Mouse (Mus musculus): ENCODE measurements around the gene Nap1l1. TPM values are rescaled to one million over a fixed set of nuclear protein-coding genes. Genes with fewer than 3 reads are reported as not detected.

Nap1l1 gene
- polyA plus RNA-seq, 1 experiment from 2014 or later, result 147 TPM

- H3K4me2 ChIP-seq (ENCODE audit: low read length), result no peak overlapping the region
- WGBS, result 74% methylated on average over 6 of the region's 6 CpGs
- no peak for ATAC-seq
- H3K9me3 ChIP-seq (ENCODE audit: control insufficient read depth, low read length), result no peaks in the 10 kb centered on the region
- no peak overlapping the region for H3K9ac ChIP-seq (ENCODE audit: low read depth, low read length)
- H3K4me1 ChIP-seq (ENCODE audit: control insufficient read depth, insufficient read depth, low read depth, low read length), result no peaks in the 10 kb centered on the region; the same call in 1 of the 2 replicates
- no peak overlapping the region for H3K4me3 ChIP-seq (ENCODE audit: low read length)
- no peaks in the 10 kb centered on the region for H3K27me3 ChIP-seq (replicated peaks; ENCODE audit: control insufficient read depth, insufficient read depth, low read length)
- H3K27ac ChIP-seq (ENCODE audit: low read depth, low read length), result no peak overlapping the region
- H3K36me3 ChIP-seq (ENCODE audit: control insufficient read depth, insufficient read depth, low read length), result peaks cover 14% of the 10 kb centered on the region
These were observed 26.9 kb downstream of the Nap1l1 start for GRCm38 (mm10) chr10:111499892-111500291.

- H3K27me3 ChIP-seq (replicated peaks; ENCODE audit: control insufficient read depth, insufficient read depth, low read length), result no peaks in the 10 kb centered on the region
- no peak for ATAC-seq
- H3K9ac ChIP-seq (ENCODE audit: low read depth, low read length), result no peak overlapping the region
- WGBS, result 4% methylated on average over 3 of the region's 3 CpGs
- H3K4me3 ChIP-seq (ENCODE audit: low read length), result no peak overlapping the region
- H3K4me1 ChIP-seq (ENCODE audit: control insufficient read depth, insufficient read depth, low read depth, low read length), result peaks cover 3% of the 10 kb centered on the region
- H3K27ac ChIP-seq (ENCODE audit: low read depth, low read length), result no peak overlapping the region
- H3K36me3 ChIP-seq (ENCODE audit: control insufficient read depth, insufficient read depth, low read length), result peaks cover 6% of the 10 kb centered on the region; the same call in 1 of the 2 replicates
- H3K4me2 ChIP-seq (ENCODE audit: low read length), result no peak overlapping the region
- no peaks in the 10 kb centered on the region for H3K9me3 ChIP-seq (ENCODE audit: control insufficient read depth, low read length)
These were observed 30.0 kb downstream of the Nap1l1 start for GRCm38 (mm10) chr10:111503071-111503470.

DNA sequence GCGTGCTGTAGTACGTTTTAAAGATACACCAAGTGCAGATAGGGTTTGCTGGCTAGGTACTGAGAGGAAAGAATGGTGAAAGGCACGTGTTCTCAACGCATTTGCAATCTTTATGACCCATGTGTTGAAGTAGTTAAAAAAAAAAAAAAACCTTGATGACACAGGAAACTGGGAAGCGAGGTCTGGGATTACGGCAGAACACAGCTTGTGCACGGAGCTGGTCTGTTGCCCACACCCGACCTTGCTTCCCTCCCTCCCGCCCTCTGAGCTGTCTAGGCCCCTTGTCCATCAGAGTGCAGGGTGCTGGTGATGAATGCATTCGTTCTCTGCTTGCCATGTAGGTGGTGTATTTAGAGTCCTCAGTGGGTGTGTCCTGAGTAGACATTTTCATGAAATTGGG is 30.7 kb downstream of the Nap1l1 start:
- no peak overlapping the region for H3K4me2 ChIP-seq (ENCODE audit: low read length)
- no peak overlapping the region for H3K27ac ChIP-seq (ENCODE audit: low read depth, low read length)
- H3K9me3 ChIP-seq (ENCODE audit: control insufficient read depth, low read length), result no peaks in the 10 kb centered on the region
- no peak overlapping the region for H3K4me3 ChIP-seq (ENCODE audit: low read length)
- no peak overlapping the region for H3K9ac ChIP-seq (ENCODE audit: low read depth, low read length)
- no peaks in the 10 kb centered on the region; the same call in 1 of the 2 replicates for H3K36me3 ChIP-seq (ENCODE audit: control insufficient read depth, insufficient read depth, low read length)
- 44% methylated on average over 10 of the region's 10 CpGs for WGBS
- no peaks in the 10 kb centered on the region for H3K27me3 ChIP-seq (replicated peaks; ENCODE audit: control insufficient read depth, insufficient read depth, low read length)
- peaks cover 4% of the 10 kb centered on the region for H3K4me1 ChIP-seq (ENCODE audit: control insufficient read depth, insufficient read depth, low read depth, low read length)
- no peak for ATAC-seq

DNA sequence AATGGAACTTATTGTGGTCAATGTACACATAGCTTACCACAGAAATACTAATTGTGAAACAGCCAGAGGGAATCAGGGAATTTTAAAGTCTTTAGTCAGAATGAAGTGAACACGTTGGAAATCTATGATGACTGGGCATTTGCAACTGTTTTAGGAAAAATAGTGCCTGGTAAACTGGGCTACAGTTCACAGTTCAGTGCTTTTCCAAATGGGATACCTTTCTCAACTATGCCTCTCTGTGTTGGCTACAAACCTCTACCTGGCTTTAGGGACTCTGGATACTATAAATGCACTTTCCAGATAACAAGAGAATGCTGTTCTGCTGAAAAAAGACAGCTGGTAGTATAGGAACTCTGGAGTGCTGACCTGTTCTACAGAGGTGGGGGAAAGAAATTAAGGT is 31.6 kb downstream of the Nap1l1 start:
- no peak overlapping the region for H3K9ac ChIP-seq (ENCODE audit: low read depth, low read length)
- peaks cover 7% of the 10 kb centered on the region for H3K4me1 ChIP-seq (ENCODE audit: control insufficient read depth, insufficient read depth, low read depth, low read length)
- WGBS, result 81% methylated on average over 1 of the region's 1 CpGs
- no peak overlapping the region for H3K4me3 ChIP-seq (ENCODE audit: low read length)
- no peak overlapping the region for H3K4me2 ChIP-seq (ENCODE audit: low read length)
- H3K27ac ChIP-seq (ENCODE audit: low read depth, low read length), result no peak overlapping the region
- H3K36me3 ChIP-seq (ENCODE audit: control insufficient read depth, insufficient read depth, low read length), result no peaks in the 10 kb centered on the region
- no peaks in the 10 kb centered on the region for H3K9me3 ChIP-seq (ENCODE audit: control insufficient read depth, low read length)
- no peaks in the 10 kb centered on the region for H3K27me3 ChIP-seq (replicated peaks; ENCODE audit: control insufficient read depth, insufficient read depth, low read length)
- ATAC-seq, result no peak

- no peak overlapping the region for H3K27ac ChIP-seq (ENCODE audit: low read depth, low read length)
- H3K9me3 ChIP-seq (ENCODE audit: control insufficient read depth, low read length), result no peaks in the 10 kb centered on the region
- no peaks in the 10 kb centered on the region for H3K27me3 ChIP-seq (replicated peaks; ENCODE audit: control insufficient read depth, insufficient read depth, low read length)
- no peak overlapping the region; the same call in 1 of the 2 replicates for H3K4me3 ChIP-seq (ENCODE audit: low read length)
- ATAC-seq, result no peak
- no peak overlapping the region for H3K9ac ChIP-seq (ENCODE audit: low read depth, low read length)
- peak overlapping the region; percentile 96 for H3K4me2 ChIP-seq (ENCODE audit: low read length)
- peaks cover 10% of the 10 kb centered on the region for H3K4me1 ChIP-seq (ENCODE audit: control insufficient read depth, insufficient read depth, low read depth, low read length)
- WGBS, result 56% methylated on average over 7 of the region's 7 CpGs
- no peaks in the 10 kb centered on the region for H3K36me3 ChIP-seq (ENCODE audit: control insufficient read depth, insufficient read depth, low read length)
These were observed 32.4 kb downstream of the Nap1l1 start for GRCm38 (mm10) chr10:111505406-111505805.

DNA sequence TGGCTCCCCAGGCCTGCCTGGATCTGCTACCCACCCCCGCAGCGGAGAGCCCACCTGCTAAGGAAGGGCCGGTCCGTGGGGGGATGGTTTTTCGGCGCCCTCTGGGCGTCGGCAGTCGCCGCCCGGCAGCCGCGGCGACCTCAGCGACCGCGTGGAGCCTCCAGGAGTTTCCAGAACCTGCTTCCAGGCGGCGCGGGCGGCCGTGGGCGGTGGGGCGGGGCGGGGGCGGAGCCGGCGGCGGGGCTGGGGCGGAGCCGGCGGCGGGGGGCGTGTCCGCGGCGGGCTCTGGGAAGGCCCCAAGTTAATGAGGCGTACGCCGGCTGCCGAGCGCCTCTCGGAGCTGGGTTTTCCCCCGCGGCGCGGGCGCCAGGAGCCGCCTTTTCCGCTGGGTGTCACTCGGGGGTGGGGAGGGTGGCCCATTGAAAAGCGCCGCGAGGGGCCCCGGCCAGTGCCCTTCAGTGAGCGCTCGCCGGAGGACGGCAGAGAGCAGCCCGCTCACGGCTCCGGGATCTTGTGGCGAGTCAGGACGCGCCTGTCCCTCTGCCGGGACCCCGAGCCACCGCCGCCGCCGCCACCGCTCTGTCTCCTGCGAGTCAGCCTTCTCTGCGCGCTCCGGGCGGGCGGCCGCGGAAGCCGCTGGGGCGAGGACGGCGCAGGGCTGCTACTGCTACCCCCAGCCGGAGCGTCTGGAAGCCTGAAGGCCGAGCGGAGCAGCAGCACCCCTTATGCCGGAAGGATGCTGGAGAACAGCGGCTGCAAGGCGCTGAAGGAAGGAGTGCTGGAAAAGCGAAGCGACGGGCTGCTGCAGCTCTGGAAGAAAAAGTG is 33.3 kb downstream of the Nap1l1 start, which contains the start of gene Phlda1:
Phlda1 (plus strand) TSS at position 186 of the 825 bp plus-strand sequence.
- Histone ChIP-seq H3K4me3 (ENCODE audit: low read length) (peak within 1 kb of the TSS; percentile 78), H3K27me3 (replicated peaks; ENCODE audit: control insufficient read depth, insufficient read depth, low read length) (no peaks in the 10 kb centered on the region), H3K4me1 (ENCODE audit: control insufficient read depth, insufficient read depth, low read depth, low read length) (peaks cover 10% of the 10 kb centered on the region), H3K36me3 (ENCODE audit: control insufficient read depth, insufficient read depth, low read length) (no peaks in the 10 kb centered on the region), H3K9ac (ENCODE audit: low read depth, low read length) (peak within 1 kb of the TSS; percentile 93), H3K4me2 (ENCODE audit: low read length) (peak within 1 kb of the TSS; percentile 96), H3K27ac (ENCODE audit: low read depth, low read length) (peak within 1 kb of the TSS; percentile 94), H3K9me3 (ENCODE audit: control insufficient read depth, low read length) (no peaks in the 10 kb centered on the region)
- under 1% methylated on average over 57 of the region's 94 CpGs for WGBS
- peak; percentile 89 for ATAC-seq

DNA sequence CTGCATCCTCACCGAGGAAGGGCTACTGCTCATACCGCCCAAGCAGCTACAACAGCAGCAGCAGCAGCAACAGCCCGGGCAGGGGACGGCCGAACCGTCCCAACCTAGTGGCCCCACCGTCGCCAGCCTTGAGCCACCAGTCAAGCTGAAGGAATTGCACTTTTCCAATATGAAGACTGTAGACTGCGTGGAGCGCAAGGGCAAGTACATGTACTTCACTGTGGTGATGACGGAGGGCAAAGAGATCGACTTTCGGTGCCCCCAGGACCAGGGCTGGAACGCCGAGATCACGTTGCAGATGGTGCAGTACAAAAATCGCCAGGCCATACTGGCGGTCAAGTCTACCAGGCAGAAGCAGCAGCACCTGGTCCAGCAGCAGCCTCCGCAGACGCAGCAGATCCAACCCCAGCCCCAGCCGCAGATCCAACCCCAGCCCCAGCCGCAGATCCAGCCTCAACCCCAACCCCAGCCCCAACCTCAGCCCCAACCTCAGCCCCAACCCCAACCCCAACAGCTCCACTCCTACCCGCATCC is 34.0 kb downstream of the Nap1l1 start:
- Histone ChIP-seq H3K36me3 (ENCODE audit: control insufficient read depth, insufficient read depth, low read length) (no peaks in the 10 kb centered on the region), H3K4me1 (ENCODE audit: control insufficient read depth, insufficient read depth, low read depth, low read length) (peaks cover 10% of the 10 kb centered on the region), H3K27me3 (replicated peaks; ENCODE audit: control insufficient read depth, insufficient read depth, low read length) (no peaks in the 10 kb centered on the region), H3K27ac (ENCODE audit: low read depth, low read length) (peak overlapping the region; percentile 94), H3K9ac (ENCODE audit: low read depth, low read length) (peak overlapping the region; percentile 93), H3K4me3 (ENCODE audit: low read length) (peak overlapping the region; percentile 78), H3K4me2 (ENCODE audit: low read length) (peak overlapping the region; percentile 96), H3K9me3 (ENCODE audit: control insufficient read depth, low read length) (no peaks in the 10 kb centered on the region)
- WGBS, result 0% methylated on average over 23 of the region's 23 CpGs
- ATAC-seq, result peak; percentile 50

DNA sequence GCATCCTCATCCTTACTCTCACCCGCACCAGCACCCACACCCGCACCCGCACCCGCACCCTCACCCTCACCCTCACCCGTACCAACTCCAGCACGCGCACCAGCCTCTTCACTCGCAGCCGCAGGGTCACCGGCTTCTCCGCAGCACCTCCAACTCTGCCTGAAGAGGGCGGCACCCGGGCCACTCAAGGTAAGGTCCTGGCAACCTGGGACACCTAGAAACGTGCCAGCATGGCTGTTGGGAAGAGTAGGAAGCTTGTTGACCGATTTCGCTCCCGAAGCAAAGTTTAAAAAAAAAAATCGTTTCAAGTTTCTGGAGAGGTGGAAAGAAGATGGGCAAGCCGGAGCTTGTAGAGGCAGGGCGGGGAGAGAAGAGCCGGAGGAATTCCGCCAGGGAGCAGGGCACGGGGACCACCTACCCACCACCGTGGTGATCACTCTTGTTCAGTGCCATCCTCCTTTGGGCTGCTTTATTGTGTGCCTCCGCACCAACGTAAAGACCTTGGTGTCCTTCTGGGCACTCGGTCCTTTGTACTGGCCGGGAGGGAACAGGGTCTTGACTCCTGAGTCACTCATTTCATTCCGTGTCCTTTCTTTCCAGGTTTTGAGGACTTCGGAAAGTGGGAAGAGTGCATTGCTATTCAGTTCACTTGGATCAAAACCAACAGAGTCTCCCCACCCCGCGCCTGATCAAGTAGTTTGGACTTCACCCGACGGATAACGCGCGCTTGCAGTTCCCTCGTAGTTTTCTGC is 34.6 kb downstream of the Nap1l1 start:
- Histone ChIP-seq H3K27me3 (replicated peaks; ENCODE audit: control insufficient read depth, insufficient read depth, low read length) (no peaks in the 10 kb centered on the region), H3K9me3 (ENCODE audit: control insufficient read depth, low read length) (no peaks in the 10 kb centered on the region), H3K4me2 (ENCODE audit: low read length) (peak overlapping the region; percentile 96), H3K4me3 (ENCODE audit: low read length) (peak overlapping the region; percentile 78), H3K9ac (ENCODE audit: low read depth, low read length) (peak overlapping the region; percentile 93), H3K4me1 (ENCODE audit: control insufficient read depth, insufficient read depth, low read depth, low read length) (peaks cover 10% of the 10 kb centered on the region), H3K27ac (ENCODE audit: low read depth, low read length) (peak overlapping the region; percentile 94), H3K36me3 (ENCODE audit: control insufficient read depth, insufficient read depth, low read length) (no peaks in the 10 kb centered on the region)
- ATAC-seq, result peak; percentile 21; the same call in 1 of the 2 replicates
- WGBS, result under 1% methylated on average over 37 of the region's 38 CpGs

All from hindbrain, embryonic 16.5 days (tissue).